Mouse (Mus musculus): ENCODE measurements around the gene Rbm48. TPM values are rescaled to one million over a fixed set of nuclear protein-coding genes. Genes with fewer than 3 reads are reported as not detected.
"Not testable (repeated sequence)": the region's sequence is repeated elsewhere in the genome, so short reads cannot be mapped to it uniquely, and the experiment has no call there.

Gene Rbm48
- polyA plus RNA-seq (2015; fragmentation: Nextera tagmentation; extraction: Ambion mirVana) = 13.6 and 15.4 TPM in 2 replicates

DNA sequence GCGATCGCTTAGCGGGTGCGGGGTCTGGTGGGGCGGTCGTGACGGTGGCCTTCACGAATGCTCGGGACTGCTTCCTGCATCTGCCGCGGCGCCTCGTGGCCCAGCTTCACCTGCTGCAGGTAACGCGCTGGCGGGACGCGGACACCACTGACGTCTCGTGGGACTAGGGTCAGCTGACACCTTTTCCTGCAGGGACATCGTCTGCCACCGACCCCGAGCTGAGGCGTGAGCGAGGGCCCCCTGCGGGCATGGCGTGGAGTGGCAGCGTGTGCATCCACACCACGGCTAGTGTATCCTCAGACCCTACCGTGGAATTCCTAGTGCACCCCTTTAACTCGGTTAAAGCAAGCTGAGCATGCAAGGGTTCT, at the start of gene Rbm48:
Gene Rbm48, minus strand, starts transcription at position 187 of the 368 bp plus-strand sequence.
- WGBS = under 1% methylated on average over 31 of the region's 31 CpGs
- Histone ChIP-seq H3K4me2 (peak within 1 kb of the TSS; percentile 79), H3K36me3 (peaks cover 7% of the 10 kb centered on the region), H3K27me3 (no peaks in the 10 kb centered on the region), H3K4me1 (peaks cover 15% of the 10 kb centered on the region), H3K27ac (peak within 1 kb of the TSS; percentile 78), H3K9me3 (no peaks in the 10 kb centered on the region), H3K4me3 (peak within 1 kb of the TSS; percentile 84), H3K9ac (peak within 1 kb of the TSS; percentile 57)
- peak; percentile 74; the same call in 1 of the 2 replicates for ATAC-seq (ENCODE audit: insufficient number of reproducible peaks, low FRiP score, low TSS enrichment, low read depth)

DNA sequence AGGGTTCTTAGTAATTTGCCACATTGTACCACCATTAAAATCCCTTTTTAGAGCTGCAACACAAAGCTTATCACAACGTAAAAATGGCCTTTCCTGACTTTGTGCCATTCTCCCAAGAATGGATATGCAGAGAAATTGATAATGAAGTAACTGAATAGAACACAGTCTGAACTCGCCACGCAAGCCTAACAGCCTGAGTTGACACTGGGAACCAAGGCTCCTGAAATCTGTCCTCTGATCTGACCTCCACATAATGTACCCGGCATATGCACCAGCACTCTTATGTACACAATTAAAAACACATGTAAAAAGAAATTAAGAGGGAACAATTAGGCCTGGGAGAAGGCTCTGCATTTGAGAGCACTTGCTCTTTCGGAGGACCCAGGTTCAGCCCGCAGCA, 48.9 kb upstream of the Rbm48 start:
- 50% methylated on average over 6 of the region's 6 CpGs for WGBS
- H3K9me3 ChIP-seq = no peaks in the 10 kb centered on the region
- no peak overlapping the region for H3K9ac ChIP-seq
- peaks cover 19% of the 10 kb centered on the region for H3K36me3 ChIP-seq
- H3K4me2 ChIP-seq = no peak overlapping the region
- no peak for ATAC-seq (ENCODE audit: insufficient number of reproducible peaks, low FRiP score, low TSS enrichment, low read depth)
- no peaks in the 10 kb centered on the region for H3K27me3 ChIP-seq
- no peak overlapping the region for H3K27ac ChIP-seq
- H3K4me3 ChIP-seq = no peak overlapping the region
- H3K4me1 ChIP-seq = peaks cover 8% of the 10 kb centered on the region; the same call in 1 of the 2 replicates

DNA sequence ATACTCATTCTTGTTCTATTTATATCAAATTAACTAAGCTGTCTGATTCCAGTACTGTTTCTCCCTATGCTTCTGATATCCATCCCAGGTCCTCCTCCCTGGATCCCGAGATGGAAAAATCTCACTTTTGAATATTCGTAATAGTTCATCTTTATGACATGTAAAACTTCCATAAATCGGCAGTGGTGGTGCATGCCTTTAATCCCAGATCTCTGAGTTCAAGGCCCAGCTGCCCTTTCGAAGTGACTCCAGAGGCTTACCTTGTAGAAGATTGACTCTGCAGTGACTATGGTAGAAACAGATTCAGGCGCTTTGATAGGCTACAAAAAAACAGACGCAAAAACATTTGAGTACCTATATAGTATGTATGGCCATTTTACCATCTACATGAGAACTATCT, 48.2 kb upstream of the Rbm48 start:
- ATAC-seq (ENCODE audit: insufficient number of reproducible peaks, low FRiP score, low TSS enrichment, low read depth) = no peak
- H3K36me3 ChIP-seq = peaks cover 22% of the 10 kb centered on the region

DNA sequence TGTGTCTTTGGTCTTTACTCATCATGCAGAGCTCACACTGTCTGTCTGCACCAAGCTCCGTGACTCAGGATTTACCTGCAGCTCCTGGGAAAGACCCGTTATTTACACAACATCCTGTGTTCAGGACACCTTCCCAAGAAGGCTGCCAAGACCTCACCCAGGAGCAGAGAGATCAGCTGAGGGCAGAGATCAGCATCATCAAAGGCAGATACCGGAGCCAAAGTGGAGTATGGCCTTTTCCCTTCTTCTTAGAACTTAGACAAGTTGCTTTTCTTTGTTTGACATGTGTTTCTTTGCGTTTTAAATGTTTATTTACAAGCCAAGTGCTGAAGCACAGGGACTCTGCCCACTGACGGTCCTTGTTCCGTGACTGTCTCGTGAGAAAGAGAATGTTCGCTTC, 38.9 kb upstream of the Rbm48 start:
- Histone ChIP-seq H3K36me3 (peaks cover 26% of the 10 kb centered on the region), H3K9me3 (no peaks in the 10 kb centered on the region), H3K4me1 (no peaks in the 10 kb centered on the region; the same call in 1 of the 2 replicates), H3K9ac (no peak overlapping the region), H3K4me3 (no peak overlapping the region), H3K27ac (no peak overlapping the region), H3K27me3 (no peaks in the 10 kb centered on the region), H3K4me2 (no peak overlapping the region)
- WGBS = 78% methylated on average over 8 of the region's 8 CpGs
- ATAC-seq (ENCODE audit: insufficient number of reproducible peaks, low FRiP score, low TSS enrichment, low read depth) = no peak

More for the DNA sequence above, 48.2 kb upstream of the Rbm48 start:
- Histone ChIP-seq H3K4me1 (peaks cover 8% of the 10 kb centered on the region; the same call in 1 of the 2 replicates), H3K4me3 (no peak overlapping the region), H3K9ac (no peak overlapping the region), H3K27me3 (no peaks in the 10 kb centered on the region), H3K9me3 (no peaks in the 10 kb centered on the region), H3K4me2 (no peak overlapping the region), H3K27ac (no peak overlapping the region)
- 89% methylated on average over 6 of the region's 6 CpGs for WGBS

- WGBS = 71% methylated on average over 4 of the region's 4 CpGs
- no peaks in the 10 kb centered on the region for H3K9me3 ChIP-seq
- peaks cover 25% of the 10 kb centered on the region for H3K36me3 ChIP-seq
- no peak overlapping the region for H3K9ac ChIP-seq
- H3K4me2 ChIP-seq = no peak overlapping the region
- H3K27ac ChIP-seq = no peak overlapping the region
- H3K27me3 ChIP-seq = no peaks in the 10 kb centered on the region
- no peaks in the 10 kb centered on the region; the same call in 1 of the 2 replicates for H3K4me1 ChIP-seq
- H3K4me3 ChIP-seq = no peak overlapping the region
- no peak for ATAC-seq (ENCODE audit: insufficient number of reproducible peaks, low FRiP score, low TSS enrichment, low read depth)
Measured at GRCm38 (mm10) chr5:3633951-3634350, 37.6 kb upstream of the Rbm48 start.

- ATAC-seq (ENCODE audit: insufficient number of reproducible peaks, low FRiP score, low TSS enrichment, low read depth) = no peak
- Histone ChIP-seq H3K4me2 (no peak overlapping the region), H3K4me3 (no peak overlapping the region), H3K36me3 (peaks cover 25% of the 10 kb centered on the region), H3K27ac (no peak overlapping the region), H3K9me3 (no peaks in the 10 kb centered on the region), H3K9ac (no peak overlapping the region), H3K27me3 (no peaks in the 10 kb centered on the region), H3K4me1 (no peaks in the 10 kb centered on the region; the same call in 1 of the 2 replicates)
- WGBS = 69% methylated on average over 13 of the region's 13 CpGs
Measured at GRCm38 (mm10) chr5:3633315-3633714, 36.9 kb upstream of the Rbm48 start.

GRCm38 (mm10) chr5:3632285-3632684, 35.9 kb upstream of the Rbm48 start:
- no peaks in the 10 kb centered on the region; the same call in 1 of the 2 replicates for H3K4me1 ChIP-seq
- no peak overlapping the region for H3K4me3 ChIP-seq
- no peaks in the 10 kb centered on the region for H3K27me3 ChIP-seq
- 48% methylated on average over 5 of the region's 5 CpGs for WGBS
- no peak overlapping the region for H3K27ac ChIP-seq
- H3K9me3 ChIP-seq = no peaks in the 10 kb centered on the region
- peaks cover 26% of the 10 kb centered on the region for H3K36me3 ChIP-seq
- ATAC-seq (ENCODE audit: insufficient number of reproducible peaks, low FRiP score, low TSS enrichment, low read depth) = no peak
- H3K4me2 ChIP-seq = no peak overlapping the region
- no peak overlapping the region for H3K9ac ChIP-seq

DNA sequence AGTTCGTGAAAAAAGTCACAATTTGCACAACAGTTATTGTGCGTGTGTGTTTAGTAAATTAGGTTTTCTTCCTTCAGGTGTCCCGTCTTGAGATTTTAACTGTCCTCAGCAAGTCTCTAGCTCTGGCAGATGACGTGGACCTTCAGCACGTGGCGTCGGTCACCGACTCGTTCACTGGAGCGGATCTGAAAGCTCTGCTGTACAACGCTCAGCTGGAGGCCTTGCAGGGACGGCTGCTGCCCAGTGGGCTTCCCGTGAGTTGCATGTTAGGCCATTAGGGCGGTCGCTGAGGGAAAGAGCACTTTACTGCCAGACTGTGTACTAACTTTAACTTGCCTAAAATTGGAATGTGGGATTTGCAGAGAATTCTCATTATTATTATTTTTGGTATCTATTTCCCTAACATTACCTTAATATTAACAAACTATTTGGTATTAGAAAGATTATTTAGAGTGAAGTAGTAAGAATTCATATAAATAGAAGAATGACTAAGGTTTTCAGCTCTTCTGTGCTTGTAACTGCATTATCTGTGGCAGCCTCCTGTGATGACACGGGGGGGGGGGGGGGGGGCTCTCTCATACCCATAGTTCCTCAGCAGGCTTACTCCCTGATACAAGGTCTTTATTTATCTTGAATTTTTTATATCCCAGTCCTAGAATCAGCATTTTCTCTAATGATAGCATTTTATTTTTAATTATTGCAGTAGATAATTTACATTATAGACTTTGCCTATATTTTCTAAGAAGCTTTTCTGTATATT, 35.3 kb upstream of the Rbm48 start:
- Histone ChIP-seq H3K36me3 (peaks cover 29% of the 10 kb centered on the region), H3K4me3 (no peak overlapping the region), H3K27ac (no peak overlapping the region), H3K9ac (no peak overlapping the region), H3K27me3 (no peaks in the 10 kb centered on the region), H3K4me2 (no peak overlapping the region), H3K9me3 (no peaks in the 10 kb centered on the region), H3K4me1 (no peaks in the 10 kb centered on the region; the same call in 1 of the 2 replicates)
- no peak for ATAC-seq (ENCODE audit: insufficient number of reproducible peaks, low FRiP score, low TSS enrichment, low read depth)
- WGBS = 52% methylated on average over 16 of the region's 16 CpGs

DNA sequence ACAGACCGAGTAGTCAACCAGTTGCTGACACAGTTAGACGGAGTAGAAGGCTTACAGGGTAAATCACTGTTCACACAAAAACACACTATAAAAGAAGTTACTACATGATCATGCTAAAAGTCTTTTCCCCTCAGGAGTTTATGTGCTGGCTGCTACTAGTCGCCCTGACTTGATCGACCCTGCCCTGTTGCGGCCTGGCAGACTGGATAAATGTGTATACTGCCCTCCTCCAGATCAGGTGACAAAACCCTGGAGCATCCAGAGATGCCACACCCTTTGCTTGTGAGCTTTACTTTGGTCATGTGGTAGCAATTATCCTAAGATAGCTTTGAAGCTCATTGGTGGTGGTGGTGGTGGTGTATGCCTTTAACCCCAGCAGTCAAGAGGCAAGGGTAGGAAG, 33.7 kb upstream of the Rbm48 start:
- peaks cover 37% of the 10 kb centered on the region for H3K36me3 ChIP-seq
- no peak overlapping the region for H3K27ac ChIP-seq
- H3K4me1 ChIP-seq = no peaks in the 10 kb centered on the region; the same call in 1 of the 2 replicates
- 79% methylated on average over 5 of the region's 5 CpGs for WGBS
- H3K4me3 ChIP-seq = no peak overlapping the region
- H3K27me3 ChIP-seq = no peaks in the 10 kb centered on the region
- ATAC-seq (ENCODE audit: insufficient number of reproducible peaks, low FRiP score, low TSS enrichment, low read depth) = no peak
- no peak overlapping the region for H3K4me2 ChIP-seq
- H3K9ac ChIP-seq = no peak overlapping the region
- H3K9me3 ChIP-seq = no peaks in the 10 kb centered on the region

GRCm38 (mm10) chr5:3620486-3620885, 24.1 kb upstream of the Rbm48 start:
- no peak for ATAC-seq (ENCODE audit: insufficient number of reproducible peaks, low FRiP score, low TSS enrichment, low read depth)
- Histone ChIP-seq H3K9me3 (no peaks in the 10 kb centered on the region), H3K4me3 (no peak overlapping the region), H3K27ac (no peak overlapping the region), H3K36me3 (peaks cover 52% of the 10 kb centered on the region), H3K4me1 (no peaks in the 10 kb centered on the region), H3K9ac (no peak overlapping the region), H3K27me3 (no peaks in the 10 kb centered on the region), H3K4me2 (no peak overlapping the region)
- WGBS = 85% methylated on average over 7 of the region's 7 CpGs

- H3K4me1 ChIP-seq; H3K9me3 ChIP-seq; H3K27me3 ChIP-seq; H3K27ac ChIP-seq; ATAC-seq (ENCODE audit: insufficient number of reproducible peaks, low FRiP score, low TSS enrichment, low read depth); H3K4me2 ChIP-seq; H3K9ac ChIP-seq; H3K4me3 ChIP-seq: not testable (repeated sequence)
- 94% methylated on average over 2 of the region's 2 CpGs for WGBS
- H3K36me3 ChIP-seq = peaks cover 48% of the 10 kb centered on the region
Measured at GRCm38 (mm10) chr5:3611835-3612234, 15.4 kb upstream of the Rbm48 start.

DNA sequence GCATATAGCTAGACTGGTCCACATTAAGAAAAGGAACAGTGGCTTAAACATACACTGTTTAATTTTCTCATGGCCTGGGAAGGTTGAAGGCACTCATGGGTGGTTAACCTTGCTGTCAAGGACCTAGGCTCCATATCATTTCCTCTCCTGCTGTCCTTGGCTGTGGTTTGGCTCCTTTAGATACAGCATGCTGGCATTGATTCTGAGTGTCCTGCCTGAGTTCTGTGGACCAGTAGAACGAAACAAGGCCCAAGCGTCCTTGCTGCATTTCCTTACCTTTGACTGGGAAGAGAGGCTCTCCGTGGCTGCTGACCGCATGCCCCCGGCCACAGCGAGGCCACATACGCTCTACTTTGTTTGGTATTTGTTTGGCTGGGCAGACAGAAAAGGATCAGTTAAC, 12.9 kb upstream of the Rbm48 start:
- H3K9me3 ChIP-seq = no peaks in the 10 kb centered on the region
- H3K9ac ChIP-seq = no peak overlapping the region
- 95% methylated on average over 7 of the region's 7 CpGs for WGBS
- H3K4me3 ChIP-seq = no peak overlapping the region
- peaks cover 46% of the 10 kb centered on the region for H3K36me3 ChIP-seq
- no peak for ATAC-seq (ENCODE audit: insufficient number of reproducible peaks, low FRiP score, low TSS enrichment, low read depth)
- H3K27me3 ChIP-seq = no peaks in the 10 kb centered on the region
- H3K4me2 ChIP-seq = no peak overlapping the region
- H3K27ac ChIP-seq = no peak overlapping the region
- no peaks in the 10 kb centered on the region for H3K4me1 ChIP-seq

Measured in limb, embryonic 15.5 days (tissue).